Mouse (Mus musculus) telencephalon, adult 2 months (tissue): ENCODE data around the gene Pigz.
A peak's percentile ranks its signal among the peaks of the same experiment; 100 is the strongest.

Experiments used
- DNase-seq: peaks from one replicate; pipeline ENCODE4 v3.0.0-alpha.2; 2011; ENCODE audit warnings: low read depth, low spot score

Pigz gene

DNA sequence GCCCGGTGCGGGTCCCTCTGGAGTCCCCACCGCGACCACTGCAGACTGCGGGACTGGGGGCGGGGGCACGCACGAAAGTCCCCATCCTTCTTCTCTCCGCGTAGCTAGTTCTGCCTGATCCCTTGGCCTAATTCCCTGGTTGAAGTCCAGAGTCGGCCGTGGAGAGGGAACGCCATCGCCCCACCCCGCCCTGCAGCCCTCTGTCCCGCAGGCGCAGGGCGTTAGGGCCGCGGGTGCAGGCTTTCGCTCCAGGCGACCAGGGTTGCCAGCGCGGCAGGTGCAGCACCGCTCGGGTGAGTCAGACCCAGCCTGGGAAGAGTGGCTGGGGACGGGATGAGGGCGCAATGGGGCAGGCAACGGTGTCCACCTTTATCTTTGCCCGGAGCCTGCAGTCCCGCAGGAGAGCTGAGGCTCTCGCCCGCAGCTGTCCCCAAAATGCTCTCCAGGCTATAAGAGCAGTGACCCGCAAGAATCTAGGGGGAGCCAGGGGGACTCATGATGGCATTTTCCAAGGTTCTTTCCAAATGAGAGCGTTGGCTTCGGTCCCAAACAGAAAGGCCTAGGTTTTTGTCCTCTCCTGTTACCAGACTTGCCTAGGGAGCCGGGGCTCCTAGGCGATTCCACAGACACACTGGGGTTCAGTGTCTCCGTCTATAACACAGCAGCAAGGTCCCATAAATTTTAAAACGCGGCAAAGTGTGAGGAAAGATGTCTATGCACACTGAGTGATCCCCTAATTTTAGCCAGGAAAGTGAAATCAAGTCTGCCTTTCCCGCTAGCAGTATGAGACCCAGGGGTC lies at the start of gene Pigz:
Pigz (plus strand) TSS at position 101 of the 799 bp plus-strand sequence.
- DNase-seq: no peak

- no peak for DNase-seq
These were observed 49.7 kb upstream of the Pigz start for GRCm38 (mm10) chr16:31883902-31884301.

GRCm38 (mm10) chr16:31890907-31891306 lies 42.7 kb upstream of the Pigz start:
- DNase-seq: no peak

DNA sequence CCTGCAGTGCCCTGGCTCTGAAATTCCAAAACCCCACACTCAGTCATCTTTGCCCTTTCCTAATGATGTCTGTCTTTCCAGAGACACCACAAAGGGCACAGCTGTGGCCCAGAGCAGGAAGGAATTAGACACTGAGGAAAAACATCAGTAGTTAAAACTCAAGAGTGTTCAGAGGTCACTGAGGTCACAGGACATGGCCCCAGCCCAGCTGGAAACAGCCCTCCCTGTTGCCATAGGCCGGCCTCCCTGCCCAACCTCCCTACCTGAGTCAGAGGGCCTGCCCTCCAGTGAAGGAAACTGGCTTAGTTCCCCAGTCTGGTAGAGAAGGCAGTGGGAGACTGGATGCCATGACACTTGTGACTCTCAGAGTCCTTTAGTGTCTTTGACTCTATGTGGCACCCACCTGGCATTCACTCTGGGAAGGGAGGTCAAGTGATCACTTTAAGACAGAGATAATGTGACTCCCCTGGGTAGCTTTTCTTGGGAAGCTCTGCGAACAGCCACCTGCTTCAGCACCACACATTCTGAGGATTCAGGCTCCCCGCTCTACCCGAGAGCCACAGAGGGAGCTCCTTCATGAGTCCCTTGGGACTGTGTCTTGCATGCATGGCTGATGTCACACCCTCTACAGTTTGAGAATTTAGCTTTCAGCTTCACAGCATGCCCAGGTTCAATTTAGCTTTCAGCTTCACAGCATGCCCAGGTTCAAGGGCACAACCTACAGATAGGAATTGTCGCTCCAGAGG lies 40.1 kb upstream of the Pigz start:
- DNase-seq: no peak

- DNase-seq: peak; percentile 86
These were observed 36.5 kb upstream of the Pigz start for GRCm38 (mm10) chr16:31896971-31897774.

GRCm38 (mm10) chr16:31898546-31899326 lies 34.9 kb upstream of the Pigz start:
- peak; percentile 95 for DNase-seq

DNA sequence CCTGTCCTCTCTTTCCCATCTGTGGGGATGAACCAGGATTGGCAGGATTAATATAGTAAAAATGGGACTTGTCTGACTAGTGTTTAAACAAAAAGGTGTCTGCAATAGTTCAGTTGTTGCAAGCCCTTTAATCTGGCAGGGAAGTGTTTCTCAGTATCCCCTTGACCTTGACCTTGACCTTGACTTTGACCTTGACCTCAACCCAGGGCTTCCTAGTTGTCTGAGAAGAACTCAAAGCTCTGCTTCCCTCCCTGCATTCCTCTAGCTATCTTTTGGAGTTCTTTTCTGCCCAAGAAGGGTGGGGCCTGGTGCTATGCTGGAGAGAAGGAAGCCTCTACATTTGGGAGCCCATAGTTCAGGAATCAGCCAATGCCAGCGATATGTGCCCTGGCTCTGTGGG lies 31.8 kb upstream of the Pigz start:
- no peak for DNase-seq

GRCm38 (mm10) chr16:31903239-31903638 lies 30.4 kb upstream of the Pigz start:
- no peak for DNase-seq

DNA sequence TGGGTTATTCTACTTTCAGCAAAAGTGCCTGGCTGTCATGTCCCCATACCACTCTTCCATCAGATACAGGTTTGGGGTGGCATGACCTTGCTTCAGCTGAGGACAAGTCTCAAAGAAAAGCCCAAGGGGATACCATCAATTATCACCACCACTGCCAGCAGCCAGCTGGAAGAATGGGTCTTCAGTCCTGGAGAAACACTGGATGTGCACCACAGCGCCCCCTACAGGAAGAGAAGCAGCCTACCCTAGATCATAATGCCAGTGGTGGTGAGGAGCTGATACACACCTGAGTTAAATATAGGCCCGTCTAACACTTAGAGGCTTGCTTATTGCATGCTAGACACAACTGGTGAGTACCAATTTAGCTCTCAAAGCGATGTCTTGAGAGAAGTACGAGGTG lies 28.3 kb upstream of the Pigz start:
- DNase-seq: no peak

DNA sequence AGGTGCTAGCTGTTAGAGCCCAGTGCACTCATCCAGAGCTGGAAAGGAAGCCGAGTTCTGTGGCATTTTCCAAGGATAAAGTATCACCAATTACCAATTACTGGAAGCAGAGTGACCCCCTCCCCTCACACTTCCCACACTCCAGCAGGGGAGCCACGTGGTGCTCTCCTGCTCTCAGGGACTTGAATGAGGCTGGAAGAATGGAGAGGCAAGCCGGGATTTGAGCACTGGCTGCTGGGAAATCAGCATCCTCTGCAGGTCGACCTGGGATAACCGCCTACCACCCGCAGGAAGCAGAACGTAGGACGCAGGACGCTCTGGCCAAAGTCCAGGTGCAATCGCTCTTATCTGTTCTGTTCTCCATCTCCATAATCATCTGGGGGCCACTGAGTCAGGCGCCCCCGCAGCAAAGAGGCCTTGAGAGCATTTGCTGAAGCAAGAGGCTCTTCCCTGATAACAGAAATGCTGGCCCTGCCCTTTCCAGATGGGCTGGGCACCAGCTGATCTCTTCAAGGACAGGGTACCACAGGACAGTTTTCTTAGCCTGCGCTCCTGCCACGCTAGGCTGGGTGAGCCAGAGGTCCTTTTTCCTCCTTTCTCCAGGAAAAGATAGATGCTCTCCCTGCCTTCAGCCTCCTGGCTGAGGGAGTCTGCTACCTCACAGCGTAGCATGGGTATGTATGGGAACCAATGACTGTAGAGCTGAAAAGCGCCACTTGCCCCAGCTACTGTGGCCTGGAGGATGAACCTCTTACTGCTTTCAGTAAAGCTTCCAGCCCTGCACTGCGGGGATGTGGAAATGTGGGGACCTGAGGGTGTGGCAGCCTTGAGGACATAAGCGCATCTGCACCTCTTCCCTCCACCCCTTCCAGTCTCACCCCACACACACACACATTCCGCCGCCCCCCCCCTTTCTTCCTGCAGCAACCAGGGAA lies 27.5 kb upstream of the Pigz start:
- DNase-seq: peak; percentile 36

- peak; percentile 27 for DNase-seq
These were observed 26.8 kb upstream of the Pigz start for GRCm38 (mm10) chr16:31906896-31907295.

DNA sequence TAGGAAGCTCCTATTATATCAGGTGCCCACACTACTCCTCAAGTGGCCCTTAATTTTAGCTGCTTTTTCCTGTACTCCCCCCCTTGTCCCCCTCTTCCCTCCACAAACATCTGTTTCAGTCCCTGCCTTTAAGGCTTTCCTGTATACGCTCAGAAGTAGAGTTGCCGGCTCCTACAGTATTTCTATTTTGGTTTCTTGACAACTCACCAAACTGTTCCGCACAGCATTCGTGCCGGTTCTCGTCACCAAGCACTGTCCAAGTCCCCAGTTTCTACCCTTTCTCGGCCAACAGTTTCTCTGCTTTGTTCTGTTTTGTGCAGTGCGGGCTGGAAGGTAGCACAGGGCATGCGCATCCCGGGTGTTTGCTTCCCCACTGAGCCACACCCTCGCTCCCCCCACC lies 24.7 kb upstream of the Pigz start:
- peak; percentile 87 for DNase-seq

- no peak for DNase-seq
These were observed 23.3 kb upstream of the Pigz start for GRCm38 (mm10) chr16:31910281-31910847.

- DNase-seq: no peak
These were observed 15.9 kb upstream of the Pigz start for GRCm38 (mm10) chr16:31917776-31918175.

DNA sequence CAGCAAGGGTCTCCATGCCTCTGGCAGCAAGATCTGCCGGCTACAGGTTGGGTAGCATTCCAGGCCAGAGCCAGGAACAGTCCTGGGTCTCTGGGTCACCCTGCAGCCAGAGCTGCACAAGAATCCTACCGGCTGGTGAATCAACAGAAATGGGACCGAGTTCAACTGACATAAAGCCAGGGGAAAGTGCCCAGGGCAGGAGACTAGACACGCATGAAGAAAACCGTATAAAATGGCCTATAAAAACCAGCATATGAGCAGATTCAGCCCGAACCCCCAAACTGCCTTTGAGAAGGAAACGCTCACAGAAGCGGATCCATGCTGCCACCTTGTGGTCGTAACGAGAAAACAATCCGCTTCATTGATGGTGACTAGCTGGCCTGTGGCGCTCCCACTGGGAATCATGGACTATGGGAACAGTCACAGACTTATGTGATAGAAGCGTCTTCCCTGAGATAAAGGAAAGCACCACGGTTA lies 15.4 kb upstream of the Pigz start:
- no peak for DNase-seq

DNA sequence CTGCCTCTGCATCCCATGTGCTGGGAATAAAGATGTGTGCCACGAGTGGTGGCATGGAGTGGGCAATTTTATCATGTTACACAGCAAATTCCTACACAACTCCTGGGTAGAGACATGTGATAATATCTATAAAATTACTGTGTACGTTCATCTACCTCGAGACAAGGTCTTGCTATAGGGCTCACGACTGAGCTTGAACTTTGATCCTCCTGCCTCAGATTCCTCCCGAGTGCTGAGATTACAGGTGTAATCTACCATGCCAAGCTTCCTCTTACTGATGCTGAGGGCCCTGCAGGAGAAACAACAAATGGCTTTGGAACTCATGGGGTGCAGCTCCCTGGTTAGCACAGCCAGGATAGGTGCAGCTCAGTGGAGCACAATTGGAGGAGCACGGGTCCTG lies 9.3 kb upstream of the Pigz start:
- no peak for DNase-seq

DNA sequence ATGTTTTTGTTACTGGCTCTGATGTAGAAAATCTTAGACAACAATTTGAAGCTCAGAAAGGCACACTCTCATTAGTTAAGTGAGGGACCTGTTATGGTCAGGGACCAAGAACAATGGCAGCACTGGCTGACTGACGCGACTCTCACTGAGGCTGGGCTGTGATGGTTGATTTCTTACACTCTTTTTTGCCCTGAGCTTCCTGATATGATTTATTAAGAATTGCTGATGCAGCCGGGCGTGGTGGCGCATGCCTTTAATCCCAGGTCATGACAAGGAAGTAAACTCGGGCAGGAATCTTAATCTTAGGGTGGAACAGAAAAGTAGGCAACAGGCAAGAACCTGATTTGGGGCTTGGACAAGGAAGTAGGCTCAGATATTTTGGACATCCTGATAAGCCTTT lies 7.6 kb upstream of the Pigz start:
- DNase-seq: no peak

DNA sequence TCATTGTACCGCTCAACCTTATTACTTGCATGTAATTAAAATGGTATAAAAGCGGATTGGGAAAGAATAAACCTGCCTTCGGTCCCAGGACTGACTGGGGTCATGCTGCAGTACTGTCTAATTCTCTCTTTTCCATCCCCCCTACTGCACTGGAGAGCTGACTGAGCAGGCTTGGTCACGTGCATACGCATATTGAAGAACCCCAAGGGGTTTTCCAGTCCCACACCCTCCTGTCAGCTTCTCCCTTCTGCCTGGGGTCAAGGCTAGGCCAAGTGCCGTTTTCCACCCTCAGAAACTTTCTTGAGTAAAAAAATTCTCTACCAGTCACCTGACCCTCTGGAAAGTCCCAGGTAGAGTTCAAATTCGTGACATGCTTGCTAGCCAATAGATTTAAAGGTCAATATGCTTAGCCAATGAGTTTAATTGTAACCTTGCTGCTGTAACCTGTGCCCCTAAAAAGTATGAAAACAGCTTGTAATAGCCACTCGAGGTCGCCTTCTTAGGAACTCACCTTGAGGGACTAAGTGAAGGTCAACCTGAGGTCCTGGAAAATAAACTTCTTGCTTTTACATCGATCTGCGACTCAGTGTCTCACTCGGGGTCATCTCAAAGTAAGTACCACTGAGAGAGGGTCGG lies 7.0 kb upstream of the Pigz start:
- DNase-seq: no peak

DNA sequence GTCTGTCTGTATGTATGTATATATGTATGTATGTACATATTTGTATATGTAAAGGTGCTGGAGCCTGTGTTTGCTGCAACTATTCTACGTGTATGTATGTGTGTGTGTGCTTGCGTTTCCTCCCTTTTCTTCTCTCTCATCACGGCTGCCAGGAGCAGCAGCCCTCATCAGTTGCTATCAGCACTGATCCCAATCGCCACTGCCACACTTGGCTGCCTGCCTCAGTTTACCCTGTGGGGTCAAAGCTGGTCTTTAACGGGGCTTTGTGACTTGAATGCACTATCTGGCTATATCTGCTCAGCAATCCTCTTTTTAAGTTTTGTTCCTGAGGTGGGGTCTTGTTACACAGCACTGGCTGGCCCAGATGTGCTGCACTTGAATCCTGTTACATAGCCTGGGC lies 6.2 kb upstream of the Pigz start:
- no peak for DNase-seq
